Mouse (Mus musculus): ENCODE results near the gene Wbp1l.

Gene Wbp1l

DNA sequence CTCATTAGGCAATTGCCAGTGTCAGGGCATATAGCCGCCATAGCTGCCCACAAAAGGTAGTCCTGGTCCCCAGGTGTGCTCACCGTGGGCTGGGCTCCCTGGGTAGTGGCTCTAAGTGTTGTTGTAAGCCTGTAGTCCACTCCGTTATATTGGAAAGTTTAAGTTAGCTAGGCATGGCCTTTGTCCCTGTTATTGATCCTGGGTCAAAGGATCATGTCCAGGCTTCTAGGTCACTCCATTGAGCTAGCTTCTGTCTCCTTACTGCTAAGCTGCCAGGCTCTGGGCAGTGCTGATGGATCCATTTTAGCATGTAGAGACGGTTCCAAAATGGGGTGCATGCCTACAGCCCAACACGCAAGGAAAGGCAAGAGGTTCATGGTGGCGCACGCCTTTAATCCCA lies 59.5 kb downstream of the Wbp1l start:
- no peak for DNase-seq (ENCODE audit: low read depth, low spot score)

DNA sequence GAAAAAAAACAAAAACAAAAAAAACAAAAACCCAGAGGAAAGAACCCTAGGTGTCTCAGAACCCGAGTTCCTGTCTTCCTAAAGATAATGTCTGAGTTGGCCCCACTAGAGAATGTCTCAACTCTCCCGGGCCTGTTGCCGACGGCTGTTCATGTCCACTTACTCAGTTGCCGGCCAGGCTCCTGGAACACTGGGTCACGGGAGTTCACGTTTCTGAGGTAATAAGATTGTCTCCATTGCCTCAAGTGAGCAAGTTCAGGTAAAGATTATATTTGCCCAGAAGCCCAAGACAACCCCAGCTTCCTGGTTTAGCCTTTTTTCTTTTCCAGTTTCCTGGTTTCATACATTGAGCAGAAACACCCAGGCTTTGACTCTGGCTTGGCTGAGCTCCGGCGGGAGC lies 60.0 kb downstream of the Wbp1l start:
- no peak for DNase-seq (ENCODE audit: low read depth, low spot score)

DNA sequence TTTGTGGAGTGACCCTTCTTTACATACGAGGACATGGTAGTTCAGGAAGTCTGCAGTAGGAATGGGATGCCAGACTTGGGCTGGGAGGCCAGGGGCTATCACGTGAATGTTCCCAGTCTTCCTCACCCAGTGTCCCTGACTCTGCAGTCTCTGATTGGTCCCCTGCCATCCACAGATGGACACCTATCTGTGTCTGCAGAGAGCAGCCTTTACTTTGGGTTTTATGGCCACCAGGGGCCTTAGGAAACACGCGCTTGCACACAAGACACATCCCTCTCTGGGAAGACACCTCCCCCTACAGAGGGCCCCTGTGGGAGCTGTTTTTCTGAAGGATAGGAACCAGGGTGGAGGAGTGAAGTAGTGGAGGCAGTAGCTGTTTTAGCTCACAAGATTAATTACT lies 62.6 kb downstream of the Wbp1l start:
- no peak for DNase-seq (ENCODE audit: low read depth, low spot score)

DNA sequence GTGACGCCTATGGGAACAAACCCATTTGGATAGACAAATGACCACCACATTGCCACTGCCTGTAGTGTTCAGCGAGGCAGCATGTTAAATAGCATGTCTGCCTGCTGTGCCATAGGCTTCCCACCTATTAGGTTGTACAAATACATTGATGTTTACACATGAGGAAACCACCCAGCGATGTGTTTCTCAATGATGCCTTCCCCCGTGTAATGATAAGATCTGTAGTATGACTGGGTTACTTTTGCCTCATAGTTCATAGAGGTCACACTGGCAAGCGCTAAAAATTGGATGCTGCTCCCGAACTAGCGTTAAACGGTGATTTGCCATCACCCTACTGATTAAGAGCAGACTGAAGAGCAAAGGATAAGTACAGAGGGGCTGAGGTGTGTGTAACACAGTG lies 63.3 kb downstream of the Wbp1l start:
- no peak for DNase-seq (ENCODE audit: low read depth, low spot score)

- no peak for DNase-seq (ENCODE audit: low read depth, low spot score)
Observed at GRCm38 (mm10) chr19:46662784-46663183, 63.9 kb downstream of the Wbp1l start.

GRCm38 (mm10) chr19:46665474-46665873 lies 66.6 kb downstream of the Wbp1l start:
- no peak for DNase-seq (ENCODE audit: low read depth, low spot score)

- DNase-seq (ENCODE audit: low read depth, low spot score): no peak
Observed at GRCm38 (mm10) chr19:46667300-46667699, 68.4 kb downstream of the Wbp1l start.

GRCm38 (mm10) chr19:46668263-46668662 lies 69.4 kb downstream of the Wbp1l start:
- no peak for DNase-seq (ENCODE audit: low read depth, low spot score)

DNA sequence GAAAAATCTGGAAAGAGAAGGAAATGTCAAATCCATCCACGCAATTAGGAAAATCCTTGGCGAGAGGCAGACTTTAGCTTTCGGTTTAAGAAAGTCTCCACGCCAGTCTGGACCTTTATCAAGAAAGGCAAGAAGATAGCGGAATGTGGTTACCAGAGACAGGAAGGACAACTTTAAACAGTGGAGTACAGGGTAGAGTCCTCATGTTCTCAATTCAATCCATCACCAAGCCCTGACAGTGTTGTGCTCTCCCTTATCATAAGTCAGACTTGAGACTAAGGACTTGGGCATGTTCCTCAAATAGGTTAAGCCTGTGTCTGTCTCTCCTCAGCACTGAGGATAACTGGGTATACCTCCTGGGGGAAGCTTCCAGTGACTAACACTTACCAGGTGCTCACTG lies 70.9 kb downstream of the Wbp1l start:
- no peak for DNase-seq (ENCODE audit: low read depth, low spot score)

DNA sequence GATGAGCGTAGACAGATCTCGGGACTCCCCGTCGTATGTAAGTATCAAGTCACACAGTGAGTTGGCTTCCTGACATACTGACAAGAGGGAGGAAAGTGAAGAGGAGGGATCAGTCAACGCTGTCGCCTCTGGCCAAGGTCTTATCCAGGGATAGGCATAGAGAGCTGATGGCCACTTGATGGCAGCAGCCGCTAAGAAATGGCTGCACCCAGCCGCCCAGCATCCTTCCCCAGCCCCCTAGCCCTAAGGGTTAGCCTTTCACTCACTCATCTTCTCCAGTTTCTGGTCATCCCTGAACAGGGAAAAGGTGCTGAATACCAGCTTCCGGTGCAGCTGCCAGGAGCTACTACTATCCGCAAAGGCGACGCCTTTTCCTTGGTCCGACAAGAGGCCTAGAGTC lies 71.8 kb downstream of the Wbp1l start:
- DNase-seq (ENCODE audit: low read depth, low spot score): peak; percentile 66

DNA sequence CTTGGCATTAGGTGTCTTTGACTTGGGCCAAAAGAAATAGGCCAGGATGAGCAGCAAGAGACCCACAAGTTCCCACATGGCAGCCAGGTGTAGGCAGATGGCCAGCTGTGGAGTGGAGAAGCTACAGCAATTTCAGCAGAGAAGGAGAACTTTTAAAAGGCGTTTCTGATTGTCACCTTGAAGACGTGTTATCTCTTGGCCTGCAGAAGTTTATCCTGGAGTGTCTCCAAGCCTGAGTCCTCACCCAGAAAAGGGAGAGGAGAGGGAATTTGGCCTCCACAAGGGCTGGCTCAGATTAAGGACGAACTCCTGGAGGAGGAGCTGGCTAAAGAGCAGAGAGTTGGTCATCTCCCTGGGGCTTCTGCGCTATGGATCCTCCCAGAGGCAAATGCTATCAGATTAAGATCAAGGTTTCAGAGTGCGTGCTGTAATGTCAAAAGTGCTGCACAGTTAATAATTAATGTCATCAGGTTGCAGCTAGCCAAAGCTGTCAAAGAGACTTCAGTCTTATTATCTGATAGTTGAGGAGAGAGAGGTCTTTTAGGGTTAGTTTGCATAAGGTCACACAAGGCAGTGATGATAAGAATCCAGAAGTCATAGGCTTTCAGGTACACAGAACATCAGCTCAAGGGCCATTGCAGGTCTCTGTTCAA lies 74.0 kb downstream of the Wbp1l start, which contains the start of gene Cyp17a1:
TSS of gene Cyp17a1 (minus strand) at position 407 of the 653 bp plus-strand sequence.
- no peak for DNase-seq (ENCODE audit: low read depth, low spot score)

DNA sequence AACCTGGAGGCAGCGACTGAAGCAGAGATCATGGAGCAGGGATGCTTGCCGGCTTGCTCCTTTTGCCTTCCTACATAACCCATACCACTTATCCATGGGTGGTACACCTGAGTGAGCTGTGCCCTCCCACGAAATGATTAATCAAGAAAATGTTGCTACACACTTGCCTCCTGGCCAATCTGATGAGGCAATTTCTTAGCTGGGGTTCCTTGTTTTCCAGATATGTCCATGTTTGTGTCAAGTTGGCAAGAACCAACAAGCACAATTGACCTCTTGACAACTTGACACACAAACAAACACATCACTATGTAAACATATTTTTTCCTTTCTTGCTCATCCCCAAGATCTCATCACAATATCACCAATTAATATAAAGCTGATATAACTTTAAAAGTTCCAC lies 76.8 kb downstream of the Wbp1l start:
- no peak for DNase-seq (ENCODE audit: low read depth, low spot score)

- DNase-seq (ENCODE audit: low read depth, low spot score): no peak
Observed at GRCm38 (mm10) chr19:46679720-46680383, 81.0 kb downstream of the Wbp1l start.

- peak; percentile 92 for DNase-seq (ENCODE audit: low read depth, low spot score)
Observed at GRCm38 (mm10) chr19:46689460-46690372, 90.8 kb downstream of the Wbp1l start, which contains the start of gene Borcs7. Borcs7 (plus strand) TSS chr19:46689906.

- DNase-seq (ENCODE audit: low read depth, low spot score): no peak
Observed at GRCm38 (mm10) chr19:46690387-46690786, 91.5 kb downstream of the Wbp1l start.

DNA sequence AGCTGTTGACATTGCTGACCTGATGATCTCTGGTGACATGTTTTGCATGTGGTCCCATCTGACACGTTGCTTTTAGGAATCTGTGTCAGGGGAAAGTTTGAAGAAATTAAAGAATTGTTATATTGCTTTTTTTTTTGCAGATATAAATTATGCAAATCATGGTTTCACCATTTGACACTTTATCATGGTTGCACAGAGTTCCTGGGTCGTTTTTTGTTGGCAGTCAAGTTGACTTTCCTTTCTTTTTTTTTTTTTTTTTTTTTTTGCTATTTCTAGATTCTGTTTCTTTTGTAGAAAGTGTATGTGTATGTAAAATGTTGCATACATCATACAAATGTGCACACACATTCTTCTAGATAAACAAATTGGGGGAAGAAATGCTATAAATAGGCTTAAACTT lies 92.2 kb downstream of the Wbp1l start:
- DNase-seq (ENCODE audit: low read depth, low spot score): no peak

GRCm38 (mm10) chr19:46693146-46693545 lies 94.3 kb downstream of the Wbp1l start:
- no peak for DNase-seq (ENCODE audit: low read depth, low spot score)

DNA sequence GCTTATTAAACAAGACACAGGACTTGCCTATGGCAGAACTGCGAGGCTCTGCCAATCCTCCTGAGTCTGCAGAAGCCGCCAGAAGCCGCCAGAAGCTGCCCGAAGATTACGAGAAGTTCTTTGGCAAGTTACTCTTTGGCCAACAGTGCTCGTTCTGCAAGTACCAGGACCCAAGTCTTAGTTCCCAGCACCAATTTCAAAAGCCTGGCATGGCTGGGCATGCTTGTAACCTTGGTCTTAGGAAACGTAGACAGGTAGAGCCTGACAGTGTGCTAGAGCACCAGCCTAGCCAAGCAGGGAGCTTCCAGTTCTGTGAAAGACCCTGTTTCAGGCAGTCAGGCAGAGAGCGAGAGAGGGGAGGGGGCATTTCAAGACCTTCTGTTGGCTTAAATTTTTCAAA lies 97.6 kb downstream of the Wbp1l start:
- DNase-seq (ENCODE audit: low read depth, low spot score): no peak

DNA sequence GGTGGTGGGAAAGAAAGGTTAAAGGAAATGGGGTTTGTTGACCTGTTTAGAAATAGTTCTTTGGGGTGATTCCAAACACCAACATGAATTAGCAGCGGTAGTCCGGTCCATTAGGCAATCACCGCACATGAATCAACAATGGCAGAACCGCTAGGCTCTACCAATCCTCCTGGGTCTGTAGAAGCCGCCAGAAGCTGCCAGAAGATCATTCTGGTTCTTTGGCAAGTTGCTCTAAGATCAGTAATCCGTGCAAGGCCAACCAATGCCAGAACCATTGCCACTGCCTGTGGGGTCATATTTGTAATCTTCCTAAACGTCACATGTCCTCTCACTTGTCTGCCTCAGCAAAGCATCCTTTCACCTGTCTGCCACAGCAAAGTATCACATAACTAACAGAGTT lies 98.1 kb downstream of the Wbp1l start:
- DNase-seq (ENCODE audit: low read depth, low spot score): no peak

DNA sequence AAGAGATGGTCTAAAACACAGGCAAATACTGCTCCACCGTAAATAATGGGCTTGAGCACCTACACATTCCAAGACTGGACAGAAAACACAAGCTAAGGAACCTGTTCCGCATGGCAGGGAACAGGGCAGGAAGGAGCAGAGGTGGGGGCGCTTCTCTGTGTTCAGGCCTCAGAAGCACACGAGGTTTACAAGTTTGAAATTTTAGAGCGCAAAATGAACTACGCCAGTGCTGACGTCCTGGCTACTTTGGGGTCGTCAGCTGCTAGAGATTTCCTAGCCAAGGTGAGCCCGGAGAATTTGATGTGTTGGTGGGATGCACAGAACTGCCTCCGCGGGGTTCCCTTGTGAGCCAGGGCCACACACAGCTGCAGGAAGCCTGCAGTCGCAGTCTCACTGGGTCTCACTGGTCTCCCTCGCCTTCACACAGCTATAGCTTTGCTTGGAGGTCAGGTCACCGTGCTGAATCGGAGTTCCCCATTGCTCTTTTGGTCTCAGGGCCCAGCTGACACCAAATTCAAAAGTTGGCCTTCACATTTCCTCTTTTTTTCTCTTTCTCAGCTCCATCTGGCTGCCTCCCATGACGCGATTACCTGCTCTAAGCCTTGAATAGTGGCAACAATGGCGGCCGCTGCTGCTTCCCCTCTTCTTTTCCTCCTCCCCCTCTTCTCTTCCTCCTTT lies 99.1 kb downstream of the Wbp1l start:
- DNase-seq (ENCODE audit: low read depth, low spot score): peak; percentile 89

DNA sequence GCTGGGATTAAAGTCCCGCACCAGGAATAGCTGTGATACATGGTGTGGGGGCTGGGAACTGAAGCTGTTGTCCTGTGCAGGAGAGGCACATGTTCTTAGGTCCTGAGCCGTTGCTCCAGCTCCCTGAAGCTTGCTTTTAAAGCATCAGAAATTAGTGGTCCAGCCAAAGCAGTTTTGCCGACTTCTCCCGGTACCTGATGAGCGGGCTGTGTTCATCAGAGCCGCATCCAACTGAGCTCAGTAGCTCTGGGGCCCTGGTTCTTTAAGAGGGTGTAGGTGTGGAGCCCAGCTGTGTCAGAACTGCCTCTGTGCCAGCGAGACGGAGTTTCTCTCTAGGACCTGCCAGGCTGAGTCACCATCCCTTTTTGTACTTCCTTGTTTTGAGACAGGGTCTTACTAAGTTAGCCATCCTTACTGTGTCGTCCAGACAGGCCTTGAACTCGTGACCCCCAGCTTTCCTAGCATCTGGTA lies 100.2 kb downstream of the Wbp1l start:
- peak; percentile 82 for DNase-seq (ENCODE audit: low read depth, low spot score)

DNA sequence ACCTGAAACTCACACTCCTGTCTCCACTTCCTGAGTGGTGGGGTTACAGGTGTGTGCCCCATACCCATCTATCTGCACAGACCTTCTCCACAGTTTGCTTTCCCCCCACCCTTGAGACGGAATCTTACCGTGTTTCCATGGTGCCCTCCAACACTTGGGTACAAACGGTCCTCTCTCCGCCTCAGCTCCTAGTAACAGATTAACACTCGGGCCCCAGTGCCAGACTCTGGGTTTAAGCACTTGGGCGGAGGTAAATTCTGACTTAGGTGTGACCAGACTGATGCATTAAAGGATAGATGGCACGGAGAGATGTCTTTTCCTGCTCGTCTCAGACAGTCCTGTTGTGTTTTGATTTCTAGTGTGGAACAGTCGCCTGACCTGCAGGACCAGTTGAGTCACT lies 102.3 kb downstream of the Wbp1l start:
- no peak for DNase-seq (ENCODE audit: low read depth, low spot score)
